Mouse (Mus musculus): ENCODE results near the gene Nlrp6. TPM values are rescaled to one million over a fixed set of nuclear protein-coding genes. Genes with fewer than 3 reads are reported as not detected.
"Not testable (repeated sequence)": the region's sequence is repeated elsewhere in the genome, so short reads cannot be mapped to it uniquely, and the experiment has no call there.

Gene Nlrp6
- total and polyA plus RNA-seq, 2 experiments from 2014 or later: 0.08 TPM; not detected in 1

DNA sequence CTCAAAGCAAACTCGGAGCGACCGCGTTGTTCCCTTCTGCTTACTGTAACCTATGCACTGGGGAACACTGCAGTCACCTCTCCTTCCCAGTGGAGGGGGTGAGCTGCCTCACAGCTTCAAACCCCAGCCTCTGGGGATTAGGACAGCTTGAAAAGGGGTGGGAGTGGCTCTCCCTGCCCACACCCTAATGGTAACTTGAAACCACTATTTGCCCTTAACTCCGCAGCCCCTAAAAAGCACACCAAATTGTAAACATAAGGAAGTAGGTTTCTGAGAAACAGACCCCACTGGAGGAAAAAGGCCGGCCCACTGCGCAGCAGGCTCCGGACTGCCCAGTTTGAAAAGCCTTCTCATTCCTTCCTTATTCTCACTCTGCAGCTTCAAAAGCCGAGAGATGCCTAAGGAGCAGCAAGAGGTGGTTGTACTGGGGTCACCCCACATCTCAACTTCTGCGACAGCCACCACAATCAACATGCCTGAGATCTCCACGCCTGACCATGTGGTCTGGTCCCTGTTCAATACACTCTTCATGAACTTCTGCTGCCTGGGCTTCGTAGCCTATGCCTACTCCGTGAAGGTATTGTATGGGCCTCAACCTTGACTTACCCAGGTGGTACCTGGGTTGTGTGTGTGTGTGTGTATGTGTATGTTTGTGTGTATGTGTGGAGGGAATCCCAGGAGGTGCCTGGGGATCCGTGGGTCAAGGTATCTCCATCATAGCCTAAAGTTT lies 47.3 kb downstream of the Nlrp6 start:
- no peak for DNase-seq (ENCODE audit: low spot score)
- Histone ChIP-seq H3K36me3 (replicated peaks; ENCODE audit: control insufficient read depth, insufficient read depth, low read length) (no peaks in the 10 kb centered on the region), H3K4me3 (ENCODE audit: low read depth, low read length) (no peak overlapping the region), H3K9ac (replicated peaks; ENCODE audit: low read depth, low read length) (no peak overlapping the region), H3K4me1 (ENCODE audit: control insufficient read depth, insufficient read depth) (peaks cover 6% of the 10 kb centered on the region; the same call in 1 of the 2 replicates), H3K27ac (ENCODE audit: low read depth) (no peak overlapping the region), H3K27me3 (ENCODE audit: control insufficient read depth, insufficient read depth, low read length) (0 out of 2 replicates have a peak, but pooled peaks cover 12% of the 10 kb centered on the region), H3K9me3 (replicated peaks; ENCODE audit: control insufficient read depth, low read length) (no peaks in the 10 kb centered on the region), H3K4me2 (ENCODE audit: low read depth, low read length) (no peak overlapping the region)
- WGBS: 21% methylated on average over 14 of the region's 14 CpGs
- ATAC-seq (ENCODE audit: insufficient read depth, low read depth): no peak
- no peak for TF ChIP-seq CTCF (IDR thresholded peaks at IDR 0.05; ENCODE audit: low read depth)
- no peak for TF ChIP-seq EP300 (IDR thresholded peaks at IDR 0.05; ENCODE audit: low read depth)

- not testable (repeated sequence) for H3K9ac ChIP-seq (replicated peaks; ENCODE audit: low read depth, low read length); H3K4me3 ChIP-seq (ENCODE audit: low read depth, low read length); H3K4me2 ChIP-seq (ENCODE audit: low read depth, low read length); H3K9me3 ChIP-seq (replicated peaks; ENCODE audit: control insufficient read depth, low read length); DNase-seq (ENCODE audit: low spot score); ATAC-seq (ENCODE audit: insufficient read depth, low read depth); H3K4me1 ChIP-seq (ENCODE audit: control insufficient read depth, insufficient read depth); H3K36me3 ChIP-seq (replicated peaks; ENCODE audit: control insufficient read depth, insufficient read depth, low read length); H3K27ac ChIP-seq (ENCODE audit: low read depth)
- 0 out of 2 replicates have a peak, but pooled peaks cover 16% of the 10 kb centered on the region for H3K27me3 ChIP-seq (ENCODE audit: control insufficient read depth, insufficient read depth, low read length)
- 29% methylated on average over 3 of the region's 3 CpGs for WGBS
Observed at GRCm38 (mm10) chr7:140968710-140969109, 48.0 kb downstream of the Nlrp6 start.

DNA sequence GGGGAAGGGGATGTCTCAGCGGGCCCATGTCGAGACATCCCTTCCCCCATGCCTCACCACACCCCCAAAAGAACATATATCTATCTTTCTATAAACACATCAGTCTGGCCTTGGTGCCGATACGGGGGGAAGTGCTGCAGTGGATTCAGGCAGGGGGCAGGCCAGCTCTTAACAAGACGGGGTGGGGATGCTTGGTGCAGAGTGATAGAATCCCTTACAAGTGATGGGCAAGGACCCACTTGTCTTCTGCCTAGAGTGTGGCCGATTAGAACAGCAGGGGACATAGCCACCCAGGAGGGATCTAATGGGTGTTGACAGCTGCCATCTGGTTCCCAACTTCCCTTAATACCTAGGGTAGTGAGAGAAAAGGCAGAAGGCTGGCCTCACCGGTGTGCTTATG lies 50.2 kb downstream of the Nlrp6 start:
- H3K9ac ChIP-seq (replicated peaks; ENCODE audit: low read depth, low read length): no peak overlapping the region
- 21% methylated on average over 7 of the region's 7 CpGs for WGBS

DNA sequence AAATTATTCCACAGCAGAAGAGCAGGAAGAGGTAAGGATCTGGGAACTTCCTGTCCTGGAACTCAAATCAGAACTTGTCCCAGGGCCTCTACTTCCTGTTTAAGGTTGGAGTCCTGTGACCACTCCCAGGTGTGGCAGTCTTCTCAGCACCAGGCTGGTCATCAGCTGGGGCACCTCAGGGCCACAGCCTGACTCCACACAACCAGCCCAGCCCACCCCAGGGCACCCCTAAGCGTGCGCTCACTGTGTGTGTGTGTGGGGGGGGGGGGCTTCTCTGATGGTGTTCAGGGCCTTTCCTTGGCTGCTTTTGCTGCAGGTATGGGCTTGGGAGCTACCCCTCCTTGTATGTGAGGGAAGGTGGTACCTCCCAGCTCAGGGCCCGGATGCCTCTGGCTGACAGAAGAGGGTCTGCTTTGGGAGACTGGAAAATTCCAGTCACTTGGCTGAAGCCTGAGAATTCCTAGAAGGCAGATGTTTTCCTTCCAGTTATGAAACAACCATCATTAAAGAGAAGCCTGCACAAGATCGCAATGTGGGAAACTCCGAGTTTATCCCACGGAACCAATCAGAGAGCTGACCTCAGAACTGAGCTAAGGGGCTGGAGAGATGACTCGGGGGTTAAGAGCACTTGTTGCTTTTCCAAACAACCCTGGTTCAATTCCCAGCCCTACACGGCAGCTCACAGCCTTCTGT lies 50.9 kb downstream of the Nlrp6 start:
- peaks cover 6% of the 10 kb centered on the region; the same call in 1 of the 2 replicates for H3K4me1 ChIP-seq (ENCODE audit: control insufficient read depth, insufficient read depth)
- TF ChIP-seq EP300 (IDR thresholded peaks at IDR 0.05; ENCODE audit: low read depth): no peak
- no peak for TF ChIP-seq CTCF (IDR thresholded peaks at IDR 0.05; ENCODE audit: low read depth)
- H3K36me3 ChIP-seq (replicated peaks; ENCODE audit: control insufficient read depth, insufficient read depth, low read length): no peaks in the 10 kb centered on the region
- ATAC-seq (ENCODE audit: insufficient read depth, low read depth): peak; percentile 60; the same call in 1 of the 2 replicates
- H3K4me2 ChIP-seq (ENCODE audit: low read depth, low read length): no peak overlapping the region
- DNase-seq (ENCODE audit: low spot score): no peak
- H3K9ac ChIP-seq (replicated peaks; ENCODE audit: low read depth, low read length): no peak overlapping the region
- 56% methylated on average over 8 of the region's 8 CpGs for WGBS
- H3K27ac ChIP-seq (ENCODE audit: low read depth): peak overlapping the region; percentile 66
- H3K9me3 ChIP-seq (replicated peaks; ENCODE audit: control insufficient read depth, low read length): no peaks in the 10 kb centered on the region
- no peak overlapping the region for H3K4me3 ChIP-seq (ENCODE audit: low read depth, low read length)
- H3K27me3 ChIP-seq (ENCODE audit: control insufficient read depth, insufficient read depth, low read length): 0 out of 2 replicates have a peak, but pooled peaks cover 16% of the 10 kb centered on the region

More for the DNA sequence above, 50.2 kb downstream of the Nlrp6 start:
- DNase-seq (ENCODE audit: low spot score): no peak
- Histone ChIP-seq H3K4me2 (ENCODE audit: low read depth, low read length) (no peak overlapping the region), H3K36me3 (replicated peaks; ENCODE audit: control insufficient read depth, insufficient read depth, low read length) (no peaks in the 10 kb centered on the region), H3K27ac (ENCODE audit: low read depth) (peak overlapping the region; percentile 66; the same call in 1 of the 2 replicates), H3K9me3 (replicated peaks; ENCODE audit: control insufficient read depth, low read length) (no peaks in the 10 kb centered on the region), H3K4me3 (ENCODE audit: low read depth, low read length) (no peak overlapping the region), H3K4me1 (ENCODE audit: control insufficient read depth, insufficient read depth) (peaks cover 6% of the 10 kb centered on the region; the same call in 1 of the 2 replicates), H3K27me3 (ENCODE audit: control insufficient read depth, insufficient read depth, low read length) (0 out of 2 replicates have a peak, but pooled peaks cover 16% of the 10 kb centered on the region)
- no peak for TF ChIP-seq EP300 (IDR thresholded peaks at IDR 0.05; ENCODE audit: low read depth)
- no peak for TF ChIP-seq CTCF (IDR thresholded peaks at IDR 0.05; ENCODE audit: low read depth)
- ATAC-seq (ENCODE audit: insufficient read depth, low read depth): no peak

- no peak overlapping the region for H3K4me3 ChIP-seq (ENCODE audit: low read depth, low read length)
- ATAC-seq (ENCODE audit: insufficient read depth, low read depth): no peak
- H3K9me3 ChIP-seq (replicated peaks; ENCODE audit: control insufficient read depth, low read length): no peaks in the 10 kb centered on the region
- H3K36me3 ChIP-seq (replicated peaks; ENCODE audit: control insufficient read depth, insufficient read depth, low read length): no peaks in the 10 kb centered on the region
- no peak overlapping the region for H3K9ac ChIP-seq (replicated peaks; ENCODE audit: low read depth, low read length)
- DNase-seq (ENCODE audit: low spot score): no peak
- 0 out of 2 replicates have a peak, but pooled peaks cover 16% of the 10 kb centered on the region for H3K27me3 ChIP-seq (ENCODE audit: control insufficient read depth, insufficient read depth, low read length)
- no peak overlapping the region for H3K27ac ChIP-seq (ENCODE audit: low read depth)
- WGBS: 51% methylated on average over 14 of the region's 14 CpGs
- TF ChIP-seq CTCF (IDR thresholded peaks at IDR 0.05; ENCODE audit: low read depth): no peak
- TF ChIP-seq EP300 (IDR thresholded peaks at IDR 0.05; ENCODE audit: low read depth): no peak
- H3K4me2 ChIP-seq (ENCODE audit: low read depth, low read length): no peak overlapping the region
- H3K4me1 ChIP-seq (ENCODE audit: control insufficient read depth, insufficient read depth): peaks cover 6% of the 10 kb centered on the region; the same call in 1 of the 2 replicates
Observed at GRCm38 (mm10) chr7:140973396-140974165, 52.9 kb downstream of the Nlrp6 start.
